Mouse (Mus musculus) CD4-positive, CD25-positive, alpha-beta regulatory T cell, adult 4 months (primary cell): ENCODE results near the gene Omt2b. TPM values are rescaled to one million over a fixed set of nuclear protein-coding genes. Genes with fewer than 3 reads are reported as not detected.
"Not testable (repeated sequence)": the region's sequence is repeated elsewhere in the genome, so short reads cannot be mapped to it uniquely, and the experiment has no call there.

ENCODE experiments used
- ATAC-seq: one replicate; pipeline ENCODE4 v1.8.0; 2017
- polyA plus RNA-seq, 2 experiments: library from polyadenylated mRNA; unstranded; fragments of 100-300 nt; shearing (Covaris generic); gene quantifications; one replicate each; pipeline ENCODE4 v1.2.1; 2017

Gene Omt2b
- not detected for polyA plus RNA-seq

DNA sequence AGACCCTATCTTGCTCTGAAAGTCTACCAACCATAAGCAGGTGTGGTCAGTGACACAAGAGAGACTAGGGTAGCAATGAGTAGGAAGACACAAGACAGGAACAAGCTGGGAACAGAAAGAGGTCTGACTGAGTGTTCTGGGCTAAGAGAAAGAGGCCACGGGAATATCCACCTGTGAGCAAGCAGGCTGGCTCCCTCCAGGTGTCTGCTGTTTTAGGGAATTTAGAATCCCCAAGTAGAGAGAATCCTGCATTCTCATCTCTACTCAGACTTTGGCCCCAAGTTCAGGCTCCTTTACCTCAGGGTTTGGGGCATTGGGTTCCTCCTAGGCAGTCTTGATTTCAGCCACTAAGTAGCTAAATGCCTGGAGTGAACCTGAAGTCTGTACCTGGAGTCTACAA, at the start of gene Omt2b:
Gene Omt2b, plus strand, starts transcription at position 301 of the 400 bp plus-strand sequence.
- ATAC-seq, result not testable (repeated sequence)

DNA sequence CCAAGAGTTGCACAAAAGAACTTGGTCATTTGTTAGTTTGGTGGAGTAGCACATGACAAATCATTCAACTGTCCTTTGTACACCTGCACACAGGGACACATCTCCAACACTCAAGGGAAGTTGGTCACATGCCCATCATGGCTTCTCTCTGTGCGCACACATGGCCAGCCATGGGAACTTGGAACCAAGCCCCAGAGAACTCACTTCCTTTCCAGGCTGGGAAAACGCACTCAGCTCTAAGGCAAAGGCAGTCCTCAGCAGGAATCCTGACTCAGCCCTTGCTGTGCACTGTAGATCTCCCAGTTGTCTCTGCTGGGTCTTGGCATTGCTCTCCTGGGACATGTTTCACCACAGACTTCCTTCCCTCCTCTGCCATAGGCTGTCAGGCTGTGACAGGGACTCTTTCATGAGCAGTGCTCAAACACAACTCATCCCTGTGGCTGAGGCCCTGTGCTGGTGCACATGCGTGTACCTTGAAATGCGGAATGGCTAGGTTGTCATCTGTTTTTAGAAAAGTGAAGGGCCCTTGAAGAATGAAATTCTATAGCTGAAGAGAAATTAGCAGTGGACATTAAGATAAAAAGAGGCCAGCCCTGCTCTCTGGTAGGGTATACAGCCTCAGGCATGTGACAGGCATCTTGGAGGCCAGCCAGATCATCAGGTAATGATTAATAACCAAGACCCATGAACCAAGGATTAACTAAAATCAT, 45.2 kb upstream of the Omt2b start:
- ATAC-seq, result not testable (repeated sequence)

DNA sequence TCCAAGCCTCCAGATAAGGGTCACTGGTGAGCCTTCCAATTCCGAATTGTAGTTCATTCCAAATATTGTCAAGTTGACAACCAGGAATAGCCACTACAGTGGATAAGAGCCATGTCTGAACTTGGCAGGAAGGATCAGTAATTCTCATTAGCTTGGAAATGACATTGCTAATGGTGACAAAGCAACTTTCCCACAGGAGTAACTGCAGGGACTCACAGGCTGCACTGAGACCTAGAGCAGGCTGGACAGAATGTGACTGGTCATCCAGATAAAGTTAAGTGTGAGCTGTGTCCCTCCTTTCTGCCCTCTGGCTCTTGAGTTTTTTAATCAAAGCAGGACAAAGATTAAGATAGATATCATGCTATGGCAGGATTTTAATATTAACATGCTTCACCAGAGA, 38.3 kb upstream of the Omt2b start:
- not testable (repeated sequence) for ATAC-seq

DNA sequence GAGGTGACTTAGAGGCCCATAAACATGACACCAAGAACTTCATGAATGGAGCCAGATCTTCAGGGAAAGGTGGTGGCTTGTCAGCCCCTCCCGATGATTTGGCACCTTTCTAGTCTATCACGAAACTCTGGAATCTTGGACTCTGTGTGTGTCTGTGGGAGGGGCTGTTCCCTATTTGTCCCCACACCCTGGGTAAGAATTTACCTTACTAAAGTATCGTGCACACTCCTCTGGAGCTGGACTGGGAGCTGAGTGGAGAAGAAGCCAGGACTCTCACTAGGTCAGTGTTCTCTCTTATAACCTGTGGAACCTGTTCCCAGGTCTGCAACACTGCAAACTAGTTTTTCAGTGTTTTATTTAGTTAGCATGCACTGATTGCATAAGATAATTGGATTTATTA, 37.7 kb upstream of the Omt2b start, which contains the start of gene Gm10639:
Gene Gm10639, plus strand, starts transcription at position 201 of the 400 bp plus-strand sequence.
- ATAC-seq, result not testable (repeated sequence)

DNA sequence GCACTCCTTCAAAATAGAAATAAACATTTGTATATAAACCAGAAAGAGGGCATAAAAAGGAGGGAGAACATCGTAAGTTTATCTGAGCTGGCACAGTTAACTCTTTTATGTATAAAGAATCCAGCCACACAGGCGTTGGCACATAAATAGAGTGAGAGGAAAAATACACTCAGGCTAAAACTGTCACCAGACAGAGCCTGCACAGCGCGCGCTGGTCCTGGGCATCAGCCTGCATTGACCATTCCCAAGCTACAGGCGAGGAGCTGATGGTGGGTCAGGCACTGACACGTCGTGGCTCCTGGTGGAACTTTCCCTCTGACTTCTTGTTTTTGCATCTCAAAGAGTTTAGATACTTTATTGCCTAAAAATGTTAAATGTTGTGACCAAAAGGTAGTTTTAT, 34.9 kb upstream of the Omt2b start:
- not testable (repeated sequence) for ATAC-seq

DNA sequence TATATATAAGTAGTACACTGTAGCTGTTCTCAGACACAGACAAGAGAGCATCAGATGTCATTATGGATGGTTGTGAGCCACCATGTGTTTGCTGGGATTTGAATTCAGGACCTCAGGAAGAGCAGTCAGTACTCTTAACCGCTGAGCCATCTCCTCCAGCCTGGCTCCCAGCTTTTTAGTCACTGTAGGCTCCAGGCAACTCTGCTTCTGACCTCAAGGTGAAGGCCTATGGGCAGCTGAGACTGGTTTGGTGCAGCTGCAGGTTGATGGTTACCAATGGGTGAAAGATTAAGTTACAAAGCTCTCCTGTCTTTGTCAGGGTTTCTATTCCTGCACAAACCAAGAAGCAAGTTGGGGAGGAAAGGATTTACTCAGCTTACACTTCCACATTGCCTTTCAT, 33.7 kb upstream of the Omt2b start:
- ATAC-seq, result not testable (repeated sequence)

DNA sequence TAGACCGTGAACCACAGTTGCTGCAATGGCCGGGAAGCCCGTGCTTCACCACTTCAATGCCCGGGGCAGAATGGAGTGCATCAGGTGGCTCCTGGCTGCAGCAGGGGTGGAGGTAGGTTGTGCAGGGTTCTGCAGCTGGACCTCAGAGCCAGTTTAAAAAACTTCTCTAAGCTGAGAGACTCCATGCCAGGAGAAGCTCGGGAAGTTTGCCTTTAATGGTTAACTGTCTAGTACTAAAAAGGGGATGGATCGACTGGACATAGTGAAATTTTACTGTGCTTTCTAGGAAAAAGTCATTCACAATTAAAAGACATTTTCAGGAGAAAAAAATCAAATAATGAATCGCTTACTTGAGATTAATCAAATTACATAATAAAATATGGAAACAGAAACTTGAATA, 32.6 kb upstream of the Omt2b start:
- ATAC-seq, result not testable (repeated sequence)

DNA sequence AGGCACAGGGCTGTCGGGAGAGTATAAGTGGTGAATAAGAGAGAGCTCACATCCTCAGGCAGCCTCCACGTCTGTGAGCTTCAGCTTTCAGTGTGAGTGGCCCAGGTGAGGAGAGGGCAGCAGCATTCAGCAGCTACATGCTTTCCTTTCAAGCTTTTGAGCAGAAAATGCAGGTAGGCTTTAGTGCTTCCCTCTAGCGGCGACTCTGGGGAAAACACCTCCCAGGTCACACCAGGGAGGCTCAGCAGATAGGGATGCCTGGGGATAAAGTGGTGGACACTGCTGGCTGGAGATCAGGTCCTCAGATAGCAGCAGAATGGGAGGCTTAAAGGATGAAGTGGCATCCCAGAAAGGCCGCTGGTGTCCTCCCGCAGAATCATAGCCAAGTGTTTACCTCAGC, 31.3 kb upstream of the Omt2b start:
- ATAC-seq, result not testable (repeated sequence)

DNA sequence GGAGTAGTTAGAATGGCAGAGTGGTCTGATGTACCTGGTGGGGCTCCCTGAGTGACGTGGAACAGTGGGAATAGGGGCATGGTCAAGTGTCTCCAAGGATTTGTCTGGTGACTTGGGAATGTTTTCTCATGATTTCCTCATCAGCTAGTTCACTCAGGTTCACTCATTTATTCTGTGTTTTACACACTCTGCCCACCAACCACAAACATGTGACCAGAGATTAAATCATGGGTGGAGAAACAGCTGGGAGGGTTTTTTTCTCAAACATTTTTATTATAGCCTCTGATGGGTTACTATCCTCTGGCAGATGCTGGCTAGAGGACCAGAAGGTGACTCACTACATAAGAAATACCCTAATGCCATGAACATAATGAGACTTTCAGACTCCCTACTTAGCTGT, 29.2 kb upstream of the Omt2b start:
- no peak for ATAC-seq

DNA sequence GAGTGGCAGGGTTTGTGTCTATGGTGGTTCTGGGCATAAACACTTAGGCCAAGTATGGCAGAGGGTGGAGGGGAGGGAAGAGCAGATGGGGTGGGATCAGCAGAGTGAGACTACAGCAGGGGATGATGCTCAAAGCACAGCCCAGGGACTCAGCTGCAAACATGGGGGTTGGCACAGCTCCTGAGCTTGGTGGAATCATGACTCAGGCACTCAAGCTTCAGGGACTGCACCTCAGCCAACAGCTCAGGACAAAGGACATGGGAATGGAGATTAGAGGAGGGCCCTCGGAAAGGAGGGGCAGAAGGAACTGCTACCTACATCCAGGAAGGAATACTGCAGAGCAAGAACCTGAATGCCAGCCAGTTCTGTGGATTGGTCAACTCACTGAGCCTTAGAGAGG, 28.2 kb upstream of the Omt2b start:
- ATAC-seq, result not testable (repeated sequence)

DNA sequence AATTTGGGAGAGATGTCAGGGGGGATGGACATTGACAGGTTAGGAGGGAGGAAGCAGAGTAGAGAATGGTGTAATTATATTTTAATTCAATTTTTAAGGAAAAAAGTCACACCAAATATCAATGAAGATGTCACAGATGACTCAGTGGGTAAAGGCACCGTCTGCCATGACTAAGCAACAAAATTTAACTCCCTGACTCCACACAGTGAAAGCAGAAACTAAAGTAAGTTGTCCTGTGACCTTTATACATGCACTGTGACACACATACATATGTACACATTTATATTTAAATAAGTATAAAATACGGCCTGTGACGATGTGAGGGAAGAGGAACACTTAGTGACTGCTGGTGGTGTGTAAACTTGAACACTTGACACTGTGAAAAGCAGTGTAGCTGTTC, 19.3 kb upstream of the Omt2b start:
- ATAC-seq, result not testable (repeated sequence)

DNA sequence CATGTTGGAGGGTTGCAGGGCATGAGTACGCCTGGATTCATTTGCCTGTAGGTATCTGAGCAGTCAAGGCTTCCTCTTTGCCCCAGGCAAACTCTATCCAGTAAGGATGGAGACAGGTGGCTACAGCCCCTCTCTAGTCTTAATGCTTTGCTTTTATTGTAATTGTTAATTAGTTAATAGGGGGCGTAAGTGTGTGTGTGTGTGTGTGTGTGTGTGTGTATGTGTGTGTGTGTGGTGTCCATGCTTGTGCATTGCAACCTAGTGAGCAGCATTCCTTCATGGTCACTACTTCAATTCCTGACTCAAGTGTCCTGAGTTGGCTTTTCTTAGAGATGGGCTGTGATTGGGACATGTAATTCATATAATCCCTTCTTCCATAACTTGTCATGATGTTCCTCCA, 12.7 kb upstream of the Omt2b start, which contains the start of gene Omt2a:
Gene Omt2a, minus strand, starts transcription at position 101 of the 400 bp plus-strand sequence.
- ATAC-seq, result no peak

DNA sequence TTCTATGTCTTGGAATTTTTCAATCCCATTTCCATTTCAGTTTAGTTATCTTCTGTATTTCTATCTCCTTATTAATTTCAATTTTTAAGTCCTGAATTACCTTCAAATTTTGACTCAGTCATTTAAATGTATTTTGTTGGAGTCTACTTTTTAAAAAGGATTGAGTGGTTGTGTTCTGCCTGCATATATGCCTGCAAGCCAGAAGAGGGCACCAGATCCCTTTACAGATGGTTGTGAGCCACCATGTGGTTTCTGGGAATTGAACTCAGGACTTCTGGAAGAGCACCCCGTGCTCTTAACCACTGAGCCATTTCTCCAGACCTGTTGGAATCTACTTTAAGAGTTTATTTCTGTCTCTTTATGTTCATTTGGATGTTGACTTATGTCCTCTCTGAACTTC, 7.9 kb upstream of the Omt2b start:
- ATAC-seq, result no peak

DNA sequence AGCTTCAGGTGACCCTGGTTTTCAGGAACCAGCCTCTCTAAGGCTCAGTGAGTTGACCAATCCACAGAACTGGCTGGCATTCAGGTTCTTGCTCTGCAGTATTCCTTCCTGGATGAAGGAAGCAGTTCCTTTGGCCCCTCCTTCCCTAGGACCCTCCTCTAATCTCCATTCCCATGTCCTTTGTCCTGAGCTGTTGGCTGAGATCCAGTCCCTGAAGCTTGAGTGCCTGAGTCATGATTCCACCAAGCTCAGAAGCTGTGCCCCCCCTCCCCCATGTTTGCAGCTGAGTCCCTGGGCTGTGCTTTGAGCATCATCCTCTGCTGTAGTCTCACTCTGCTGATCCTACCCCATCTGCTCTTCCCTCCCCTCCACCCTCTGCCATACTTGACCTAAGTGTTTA, 9.7 kb downstream of the Omt2b start:
- ATAC-seq, result not testable (repeated sequence)

DNA sequence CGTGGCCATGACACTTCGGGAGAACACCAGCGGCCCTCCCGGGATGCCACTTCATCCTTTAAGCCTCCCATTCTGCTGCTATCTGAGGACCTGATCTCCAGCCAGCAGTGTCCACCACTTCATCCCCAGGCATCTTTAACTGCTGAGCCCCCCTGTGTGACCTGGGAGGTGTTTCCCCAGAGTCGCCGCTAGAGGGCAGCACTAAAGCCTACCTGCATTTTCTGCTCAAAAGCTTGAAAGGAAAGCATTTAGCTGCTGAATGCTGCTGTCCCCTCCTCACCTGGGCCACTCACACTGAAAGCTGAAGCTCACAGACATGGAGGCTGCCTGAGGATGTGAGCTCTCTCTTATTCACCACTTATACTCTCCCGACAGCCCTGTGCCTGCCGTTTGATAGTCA, 12.9 kb downstream of the Omt2b start:
- ATAC-seq, result not testable (repeated sequence)

DNA sequence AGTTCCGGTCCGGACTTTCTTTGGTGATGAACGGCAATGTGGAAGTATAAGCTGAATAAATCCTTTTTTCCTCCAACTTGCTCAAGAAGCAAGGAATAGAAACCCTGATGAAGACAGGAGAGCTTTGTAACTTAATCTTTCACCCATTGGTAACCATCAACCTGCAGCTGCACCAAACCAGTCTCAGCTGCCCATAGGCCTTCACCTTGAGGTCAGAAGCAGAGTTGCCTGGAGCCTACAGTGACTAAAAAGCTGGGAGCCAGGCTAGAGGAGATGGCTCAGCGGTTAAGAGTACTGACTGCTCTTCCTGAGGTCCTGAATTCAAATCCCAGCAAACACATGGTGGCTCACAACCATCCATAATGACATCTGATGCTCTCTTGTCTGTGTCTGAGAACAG, 15.1 kb downstream of the Omt2b start:
- not testable (repeated sequence) for ATAC-seq

DNA sequence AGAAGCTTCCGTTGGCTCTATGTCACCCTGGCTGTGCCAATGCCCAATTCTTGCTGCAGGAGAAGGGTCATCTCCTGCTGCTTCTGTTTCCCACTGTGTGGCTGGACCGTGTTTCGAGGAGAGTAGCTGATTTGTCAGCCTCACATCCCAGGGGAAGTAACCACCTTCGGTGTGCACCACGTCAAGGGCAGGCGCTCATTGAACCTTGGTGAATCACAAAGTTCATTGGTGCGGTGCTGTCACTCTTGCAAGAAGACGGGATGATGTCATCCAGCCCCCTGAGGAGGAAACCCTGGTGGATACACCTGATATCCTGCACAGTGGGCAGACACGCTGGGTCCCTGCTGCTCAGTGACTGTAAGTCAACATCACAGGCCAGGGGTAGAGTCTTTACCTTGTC, 15.7 kb downstream of the Omt2b start:
- ATAC-seq, result not testable (repeated sequence)

DNA sequence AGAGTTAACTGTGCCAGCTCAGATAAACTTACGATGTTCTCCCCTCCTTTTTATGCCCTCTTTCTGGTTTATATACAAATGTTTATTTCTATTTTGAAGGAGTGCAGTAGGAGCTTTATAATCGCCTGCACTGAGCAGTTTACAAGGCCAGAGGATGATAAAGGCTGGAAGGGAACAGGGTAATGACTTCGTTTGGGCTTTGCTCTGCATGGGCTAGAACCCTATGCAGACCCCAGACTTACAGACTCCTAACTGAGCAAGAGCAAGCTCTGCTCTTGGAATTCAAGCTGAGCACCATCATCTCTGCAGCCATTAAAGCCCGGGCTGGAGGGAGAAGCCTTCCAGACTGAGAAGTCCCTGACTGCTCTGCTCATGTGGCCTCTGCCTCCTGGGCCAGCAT, 17.8 kb downstream of the Omt2b start:
- not testable (repeated sequence) for ATAC-seq

DNA sequence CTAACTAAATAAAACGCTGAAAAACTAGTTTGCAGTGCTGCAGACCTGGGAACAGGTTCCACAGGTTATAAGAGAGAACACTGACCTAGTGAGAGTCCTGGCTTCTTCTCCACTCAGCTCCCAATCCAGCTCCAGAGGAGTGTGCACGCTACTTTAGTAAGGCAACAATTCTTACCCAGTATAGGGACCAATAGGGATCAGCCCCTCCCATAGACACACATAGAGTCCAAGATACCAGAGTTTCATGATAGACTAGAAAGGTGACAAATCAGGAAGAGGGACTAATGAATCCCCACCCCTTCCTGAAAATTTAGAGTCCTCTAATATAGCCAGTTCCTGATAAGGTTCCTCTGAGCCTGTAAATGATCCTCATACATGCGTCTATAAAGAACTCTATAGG, 19.6 kb downstream of the Omt2b start:
- no peak for ATAC-seq

DNA sequence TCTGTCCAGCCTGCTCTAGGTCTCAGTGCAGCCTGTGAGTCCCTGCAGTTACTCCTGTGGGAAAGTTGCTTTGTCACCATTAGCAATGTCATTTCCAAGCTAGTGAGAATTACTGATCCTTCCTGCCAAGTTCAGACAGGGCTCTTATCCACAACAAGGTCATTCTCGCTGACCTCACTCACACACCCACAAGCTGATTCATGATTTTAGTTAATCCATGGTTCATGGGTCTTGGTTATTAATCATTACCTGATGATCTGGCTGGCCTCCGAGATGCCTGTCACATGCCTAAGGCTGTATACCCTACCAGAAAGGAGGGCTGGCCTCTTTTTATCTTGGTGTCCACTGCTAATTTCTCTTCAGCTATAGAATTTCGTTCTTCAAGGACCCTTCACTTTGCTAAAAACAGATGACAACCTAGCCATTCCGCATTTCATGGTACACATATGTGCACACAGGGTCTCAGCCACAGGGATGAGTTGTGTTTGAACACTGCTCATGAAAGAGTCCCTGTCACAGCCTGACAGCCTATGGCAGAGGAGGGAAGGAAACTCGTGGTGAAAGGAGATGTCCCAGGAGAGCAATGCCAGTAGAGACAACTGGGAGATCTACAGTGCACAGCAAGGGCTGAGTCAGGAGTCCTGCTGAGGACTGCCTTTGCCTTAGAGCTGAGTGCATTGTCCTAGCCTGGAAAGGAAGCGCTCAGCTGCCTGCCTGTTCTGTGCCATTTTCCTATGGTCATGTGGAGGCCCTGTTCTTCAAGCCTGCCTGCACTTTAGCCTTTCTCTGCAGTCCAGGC, 21.0 kb downstream of the Omt2b start:
- not testable (repeated sequence) for ATAC-seq

DNA sequence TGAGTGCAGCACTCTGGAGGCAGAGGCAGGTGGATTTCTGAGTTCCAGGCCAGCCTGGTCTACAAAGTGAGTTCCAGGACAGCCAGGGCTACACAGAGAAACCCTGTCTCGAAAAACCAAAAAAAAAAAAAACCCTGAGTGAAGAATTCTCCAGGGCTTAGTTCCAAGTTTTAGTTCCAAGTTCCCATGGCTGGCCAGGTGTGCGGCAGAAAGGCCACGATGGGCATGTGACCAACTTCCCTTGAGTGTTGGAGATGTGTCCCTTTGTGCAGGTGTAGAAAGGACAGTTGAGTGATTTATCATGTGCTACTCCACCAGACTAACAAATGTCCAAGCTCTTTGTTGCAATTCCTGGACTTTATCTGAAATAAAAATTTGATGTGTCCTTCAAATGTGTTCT, 21.8 kb downstream of the Omt2b start:
- not testable (repeated sequence) for ATAC-seq

DNA sequence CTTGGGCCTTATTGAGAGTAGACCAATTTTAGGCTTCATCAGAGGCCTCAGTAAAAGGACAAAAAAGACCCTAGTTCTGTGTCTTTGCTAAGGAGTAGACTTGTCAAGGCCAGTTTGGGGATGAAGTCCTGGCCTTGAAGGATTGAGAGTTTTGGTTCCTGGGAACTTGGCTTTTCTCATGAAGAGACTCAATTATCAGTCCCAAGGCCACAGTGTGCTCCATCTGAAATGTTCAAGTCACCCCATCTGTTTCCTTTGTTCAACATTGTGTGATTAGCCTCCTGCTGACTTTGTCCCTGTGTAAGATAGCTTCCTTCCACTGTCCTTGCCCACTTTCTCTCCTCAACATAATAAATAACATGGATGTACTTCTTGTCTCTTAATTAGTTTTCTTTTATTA, 22.6 kb downstream of the Omt2b start:
- ATAC-seq, result not testable (repeated sequence)

DNA sequence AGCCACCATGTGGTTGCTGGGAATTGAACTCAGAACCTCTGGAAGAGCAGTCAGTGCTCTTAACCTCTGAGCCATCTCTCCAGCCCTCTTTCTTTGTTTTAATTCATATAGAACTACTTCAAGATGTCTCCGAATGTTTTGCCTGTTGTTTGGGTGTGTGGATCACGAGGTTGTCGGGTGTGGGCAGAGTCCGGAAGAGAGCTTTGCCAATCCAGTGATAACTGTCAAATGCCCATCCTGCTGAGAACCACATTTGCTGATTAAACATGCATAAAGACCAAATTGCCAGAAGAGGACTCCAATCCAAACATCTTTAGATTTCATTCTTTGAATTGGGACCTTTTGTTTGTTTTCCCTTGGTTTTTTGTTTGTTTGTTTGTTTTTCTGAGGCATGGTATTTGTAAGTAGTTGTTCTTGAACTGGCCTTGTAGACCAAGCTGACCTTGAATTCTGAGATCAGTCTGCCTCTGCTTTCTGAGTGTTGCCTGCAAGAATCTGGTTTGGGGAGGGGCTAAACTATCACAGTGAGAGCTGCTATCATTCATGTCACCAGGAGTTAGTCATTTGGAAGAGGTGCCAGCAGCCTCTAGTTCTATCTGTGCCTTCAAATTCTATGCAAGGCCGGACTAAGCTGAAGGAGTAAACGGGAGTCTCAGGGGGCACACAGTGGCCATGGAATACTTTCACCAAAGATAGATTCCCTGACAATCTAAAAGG, 24.3 kb downstream of the Omt2b start:
- ATAC-seq, result no peak
